In the genomic region with DNA sequence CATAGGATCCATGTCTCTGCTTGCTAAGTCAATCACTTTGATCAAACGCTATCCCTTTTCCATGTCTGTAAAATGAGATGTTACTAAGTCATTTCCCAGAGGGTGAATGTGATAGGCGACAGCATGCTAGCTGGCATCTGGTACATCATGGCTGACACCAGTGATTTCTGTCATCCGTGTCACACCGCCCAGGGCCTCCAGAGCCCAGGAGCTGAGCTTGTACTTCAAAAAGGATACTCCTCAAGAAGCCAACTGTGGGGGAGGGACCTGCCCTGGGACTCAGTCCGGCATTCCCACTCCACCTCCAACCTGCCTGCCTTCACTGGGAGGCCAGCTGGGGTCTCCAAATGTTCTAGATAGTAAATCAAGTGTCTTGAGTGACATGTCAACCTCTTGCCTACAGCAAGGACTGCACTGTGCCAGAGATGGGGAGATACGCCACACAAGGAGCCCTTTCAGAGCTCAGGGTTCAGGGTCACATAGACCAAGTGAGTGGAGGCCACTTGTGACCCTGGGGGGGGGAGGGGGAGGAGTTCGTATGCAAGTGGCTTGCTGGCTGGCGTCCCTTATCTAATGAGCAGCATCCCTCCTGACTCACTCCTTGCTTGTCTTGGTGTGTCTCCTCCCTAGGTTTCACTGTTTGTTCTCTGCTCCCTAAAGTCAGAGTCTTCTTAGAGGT, we compare ENCODE assay signal across 8 mouse cellular contexts. TPM values are rescaled to one million over a fixed set of nuclear protein-coding genes. Genes with fewer than 3 reads are reported as not detected.
DNase-seq lines count a peak whose midpoint lies in the region; ATAC-seq lines count a peak whose summit lies in the region.

No protein-coding gene starts in this region.

- peaks cover 53% of the 10 kb centered on the region for H3K4me1 ChIP-seq in liver, embryonic 16.5 days (ENCODE audit: control insufficient read depth, low read depth, low read length)

- peak overlapping the region; percentile 76 for H3K4me2 ChIP-seq in liver, embryonic 16.5 days (ENCODE audit: low read depth, low read length)

- no peak for ATAC-seq in CD4-positive, CD25-positive, alpha-beta regulatory T cell, adult 4 months
- ATAC-seq in liver, embryonic 16.5 days (ENCODE audit: low read depth), result peak; percentile 65

- H3K9me3 ChIP-seq in liver, embryonic 16.5 days (replicated peaks; ENCODE audit: control insufficient read depth, low read length), result no peaks in the 10 kb centered on the region

- peak overlapping the region; percentile 99 for H3K9ac ChIP-seq in liver, embryonic 16.5 days (ENCODE audit: low read depth, low read length)

- no peaks in the 10 kb centered on the region for H3K27me3 ChIP-seq in liver, embryonic 16.5 days (ENCODE audit: control insufficient read depth, insufficient read depth, low read depth, low read length)

- peaks cover 24% of the 10 kb centered on the region for H3K36me3 ChIP-seq in liver, embryonic 16.5 days (ENCODE audit: control insufficient read depth, insufficient read depth)

- peak overlapping the region; percentile 98 for H3K4me3 ChIP-seq in liver, embryonic 16.5 days (ENCODE audit: low read depth, low read length)

- DNase-seq in CD4-positive, CD25-positive, alpha-beta regulatory T cell, adult 2 months (ENCODE audit: low read depth, low spot score), result peak; percentile 10
- DNase-seq in retina, postnatal 1 day, result peak; percentile 51
- no peak for DNase-seq in retina, embryonic 14.5 days (ENCODE audit: low spot score)
- peak; percentile 83 for DNase-seq in yolk sac, embryonic 10.5 days (ENCODE audit: low spot score)
- no peak for DNase-seq in thymus, postnatal 10 days (ENCODE audit: low spot score in 2 of 2)
- no peak for DNase-seq in kidney, adult 8-10 months

- H3K27ac ChIP-seq in liver, embryonic 16.5 days (ENCODE audit: low read length), result peak overlapping the region; percentile 98

- 42% methylated on average over 8 of the region's 8 CpGs for WGBS in liver, embryonic 16.5 days (ENCODE audit: insufficient replicate concordance)

RNA-seq across cellular contexts. Expression of gene Fam210b, which starts 1.7 kb away (rescaled TPM):
- polyA plus RNA-seq in CD4-positive, CD25-positive, alpha-beta regulatory T cell, adult 4 months (2017; shearing (Covaris generic)), result 1 to 10 TPM; 7.8 to 9.8 TPM
- polyA plus RNA-seq in liver, embryonic 16.5 days (2015; fragmentation: Nextera tagmentation; extraction: Ambion mirVana), result 136 and 144 TPM in 2 replicates

RNA-seq across cellular contexts. Expression of gene Aurka, which starts 23.3 kb away (rescaled TPM):
- 1 to 10 TPM; 4.0 to 9.2 TPM for polyA plus RNA-seq in CD4-positive, CD25-positive, alpha-beta regulatory T cell, adult 4 months (2017; shearing (Covaris generic))
- polyA plus RNA-seq in liver, embryonic 16.5 days (2015; fragmentation: Nextera tagmentation; extraction: Ambion mirVana), result 118 and 130 TPM in 2 replicates

RNA-seq across cellular contexts. Expression of gene Cstf1, which starts 23.4 kb away (rescaled TPM):
- 10 to 100 TPM; 37.0 to 48.5 TPM for polyA plus RNA-seq in CD4-positive, CD25-positive, alpha-beta regulatory T cell, adult 4 months (2017; shearing (Covaris generic))
- polyA plus RNA-seq in liver, embryonic 16.5 days (2015; fragmentation: Nextera tagmentation; extraction: Ambion mirVana), result 18.8 and 19.6 TPM in 2 replicates

RNA-seq across cellular contexts. Expression of gene Cass4, which starts 46.5 kb away (rescaled TPM):
- 10 to 100 TPM in 1 of 2 experiments, 1 to 10 TPM in 1; 6.8 to 10.5 TPM for polyA plus RNA-seq in CD4-positive, CD25-positive, alpha-beta regulatory T cell, adult 4 months (2017; shearing (Covaris generic))
- polyA plus RNA-seq in liver, embryonic 16.5 days (2015; fragmentation: Nextera tagmentation; extraction: Ambion mirVana), result 0.56 and 0.77 TPM in 2 replicates

Comparison
In these comparisons a context has a peak if more than half of its experiments do, and no peak if none do; other contexts are left out.
1. DNase-seq: peak in CD4-positive, CD25-positive, alpha-beta regulatory T cell, adult 2 months (single experiment), retina, postnatal 1 day (single experiment) and yolk sac, embryonic 10.5 days (single experiment); none in retina, embryonic 14.5 days (single experiment), thymus, postnatal 10 days (0 of 2) and kidney, adult 8-10 months (0 of 2).
2. RNA of gene Fam210b, which starts 1.7 kb away (polyA plus RNA-seq): 136 to 144 TPM in liver, embryonic 16.5 days; 7.8 to 9.8 TPM in CD4-positive, CD25-positive, alpha-beta regulatory T cell, adult 4 months; every median in the first group is over 10 times any median in the second.
3. RNA of gene Aurka, which starts 23.3 kb away (polyA plus RNA-seq): 118 to 130 TPM in liver, embryonic 16.5 days; 4.0 to 9.2 TPM in CD4-positive, CD25-positive, alpha-beta regulatory T cell, adult 4 months; every median in the first group is over 10 times any median in the second.